Mouse (Mus musculus) erythroblast, embryonic 14.5 days (primary cell): ENCODE results near the gene Wapl. TPM values are rescaled to one million over a fixed set of nuclear protein-coding genes. Genes with fewer than 3 reads are reported as not detected.

Experiments
- H3K27me3 ChIP-seq: 2 replicates; pipeline ENCODE4 v1.6.1; 2012; ENCODE audit warnings: inconsistent platforms; ENCODE audit not compliant: control insufficient read depth
- H3K36me3 ChIP-seq: 2 replicates; pipeline ENCODE4 v1.6.1; 2012; ENCODE audit warnings: mild to moderate bottlenecking, inconsistent platforms; ENCODE audit not compliant: control insufficient read depth
- H3K4me1 ChIP-seq: 2 replicates; pipeline ENCODE4 v1.6.1; 2012; ENCODE audit warnings: inconsistent platforms; ENCODE audit not compliant: control insufficient read depth
- H3K4me3 ChIP-seq: replicated peaks from 2 replicates; pipeline ENCODE3; 2012; ENCODE audit warnings: moderate library complexity, mild to moderate bottlenecking, inconsistent platforms
- H3K9me3 ChIP-seq: 2 replicates; pipeline ENCODE4 v1.6.1; 2012; ENCODE audit warnings: low read length, inconsistent platforms, mixed read lengths; ENCODE audit not compliant: control insufficient read depth
- GATA1 ChIP-seq: IDR thresholded peaks from 2 replicates; pipeline ENCODE4 v1.6.1; 2012; ENCODE audit warnings: low read length, inconsistent platforms, mixed read lengths
- TAL1 ChIP-seq: IDR thresholded peaks from 3 replicates; pipeline ENCODE4 v1.6.1; 2012; ENCODE audit warnings: low read length, inconsistent platforms, mixed read lengths
- polyA plus RNA-seq: library from polyadenylated mRNA; stranded (reverse); fragments of >175 nt; gene quantifications from 2 replicates; pipeline ENCODE4 v1.2.3, GENCODE M21; 2012

Gene Wapl
- polyA plus RNA-seq, 1 experiment = 1.1 TPM

- TF ChIP-seq GATA1 (no peak), TAL1 (no peak)
- Histone ChIP-seq H3K9me3 (no peaks in the 10 kb centered on the region), H3K27me3 (no peaks in the 10 kb centered on the region), H3K4me1 (no peaks in the 10 kb centered on the region), H3K36me3 (no peaks in the 10 kb centered on the region), H3K4me3 (no peak overlapping the region)
Observed at GRCm38 (mm10) chr14:34777810-34778209, 104.1 kb downstream of the Wapl start.

- no peak for TF ChIP-seq TAL1
- no peak for TF ChIP-seq GATA1
- no peaks in the 10 kb centered on the region for H3K36me3 ChIP-seq
- H3K4me1 ChIP-seq = no peaks in the 10 kb centered on the region
- H3K4me3 ChIP-seq = no peak overlapping the region
- no peaks in the 10 kb centered on the region for H3K27me3 ChIP-seq
- H3K9me3 ChIP-seq = no peaks in the 10 kb centered on the region
Observed at GRCm38 (mm10) chr14:34778760-34779159, 105.0 kb downstream of the Wapl start.

- no peaks in the 10 kb centered on the region for H3K36me3 ChIP-seq
- TF ChIP-seq TAL1 = no peak
- TF ChIP-seq GATA1 = no peak
- no peaks in the 10 kb centered on the region for H3K27me3 ChIP-seq
- H3K9me3 ChIP-seq = no peaks in the 10 kb centered on the region
- H3K4me1 ChIP-seq = no peaks in the 10 kb centered on the region
- H3K4me3 ChIP-seq = no peak overlapping the region
Observed at GRCm38 (mm10) chr14:34793406-34794037, 119.8 kb downstream of the Wapl start.

Other genes starting within 250 kb of the Wapl start
- gene Bmpr1a, start 170.6 kb upstream of the Wapl start, polyA plus RNA-seq = not detected in 2 replicates
- 0.05 TPM in 1 of 2 replicates, not detected in the other for gene 9230112D13Rik, start 151.1 kb upstream of the Wapl start, polyA plus RNA-seq
- gene Ldb3, start 85.2 kb upstream of the Wapl start, polyA plus RNA-seq = not detected in 2 replicates
- gene Opn4, start 73.8 kb upstream of the Wapl start, polyA plus RNA-seq = not detected in 2 replicates
- gene Grid1, start 146.2 kb downstream of the Wapl start, polyA plus RNA-seq = not detected in 2 replicates